Mouse (Mus musculus) neural tube, embryonic 13.5 days (tissue): ENCODE measurements around the gene Zfp740. TPM values are rescaled to one million over a fixed set of nuclear protein-coding genes. Genes with fewer than 3 reads are reported as not detected.

Experiments used
- ATAC-seq: fragments of 200-750 bp; cut with Nextera tagmentation; 2 replicates; pipeline ENCODE4 v1.8.0; 2017; ENCODE audit warnings: low read depth, mild to moderate bottlenecking, moderate TSS enrichment, moderate library complexity
- H3K27ac ChIP-seq: fragments of 300-500 bp; sonication (generic); replicated peaks from 2 replicates; pipeline ENCODE4 v1.5.1; 2015; ENCODE audit warnings: moderate library complexity, mild to moderate bottlenecking, inconsistent platforms
- H3K27me3 ChIP-seq: fragments of 300-500 bp; sonication (generic); 2 replicates; pipeline ENCODE4 v1.6.1; 2015; ENCODE audit warnings: mild to moderate bottlenecking, inconsistent platforms
- H3K36me3 ChIP-seq: fragments of 300-500 bp; sonication (generic); 2 replicates; pipeline ENCODE4 v1.6.1; 2015; ENCODE audit warnings: mild to moderate bottlenecking, inconsistent platforms
- H3K4me1 ChIP-seq: fragments of 300-500 bp; sonication (generic); replicated peaks from 2 replicates; pipeline ENCODE4 v1.6.1; 2015; ENCODE audit warnings: inconsistent platforms
- H3K4me2 ChIP-seq: fragments of 300-500 bp; sonication (generic); 2 replicates; pipeline ENCODE4 v1.6.1; 2015; ENCODE audit warnings: inconsistent platforms, mild to moderate bottlenecking, moderate library complexity
- H3K4me3 ChIP-seq: fragments of 300-500 bp; sonication (generic); 2 replicates; pipeline ENCODE4 v1.5.1; 2015; ENCODE audit warnings: mild to moderate bottlenecking, inconsistent platforms
- H3K9ac ChIP-seq: fragments of 300-500 bp; sonication (generic); 2 replicates; pipeline ENCODE4 v1.6.1; 2015; ENCODE audit warnings: moderate library complexity, mild to moderate bottlenecking, inconsistent platforms
- H3K9me3 ChIP-seq: fragments of 300-500 bp; sonication (generic); 2 replicates; pipeline ENCODE4 v1.6.1; 2016; ENCODE audit warnings: inconsistent platforms
- WGBS: fragments of 180-500 bp; shearing (Covaris S2); methylation state at CpG from one replicate; pipeline ENCODE4 v1.1.7; 2015; 5-methylcytosine and 5-hydroxymethylcytosine counted together
- polyA plus RNA-seq: library from polyadenylated mRNA; unstranded; fragments of >200 nt; fragmentation: Nextera tagmentation; extraction: Ambion mirVana; gene quantifications from 2 replicates; pipeline ENCODE4 v1.2.1, GENCODE M21; 2015

Zfp740 gene
- polyA plus RNA-seq, 1 experiment from 2014 or later, result 64.8 TPM

DNA sequence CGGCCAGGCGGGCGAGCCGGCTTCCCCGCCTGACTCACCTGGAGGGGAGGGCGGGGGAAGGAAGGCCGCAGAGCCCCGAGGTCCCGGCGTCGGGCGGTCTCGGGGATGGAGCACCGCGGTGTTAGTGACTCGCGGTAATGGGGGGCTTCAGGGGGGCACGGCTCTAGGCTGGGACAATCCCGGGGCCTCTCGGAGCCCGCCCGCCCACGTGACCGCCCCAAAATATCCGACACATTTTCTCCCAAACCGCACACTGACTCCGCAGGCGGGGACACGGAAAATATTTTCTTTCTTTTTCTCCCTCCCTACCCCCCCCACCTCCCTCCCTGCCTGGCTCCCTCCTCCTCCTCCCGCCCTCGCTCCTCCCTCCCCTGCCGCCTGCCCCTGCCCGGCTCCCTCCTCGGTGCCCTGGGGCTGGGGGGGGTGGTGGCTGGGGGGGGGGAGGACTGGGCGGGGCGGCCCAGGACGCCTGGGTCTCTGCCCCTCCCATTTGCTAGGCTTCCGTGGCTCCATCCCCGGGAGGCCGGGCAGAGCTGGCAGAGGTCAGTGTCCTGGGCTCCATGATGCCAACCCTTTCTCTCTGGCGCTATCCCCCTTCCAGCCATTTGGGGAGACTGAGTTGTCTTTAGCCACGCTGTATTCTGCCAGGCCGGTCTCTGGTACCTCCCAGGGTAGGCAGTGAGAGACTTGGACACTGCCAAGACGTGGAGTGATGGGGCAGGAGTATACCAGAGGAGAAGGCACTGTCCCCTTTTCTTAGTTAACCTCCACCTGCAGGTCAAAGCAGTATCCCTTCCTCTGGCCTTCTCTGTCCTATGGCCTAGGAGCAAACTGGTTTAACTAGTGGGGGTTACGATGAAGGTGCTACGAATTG lies 54.4 kb downstream of the Zfp740 start, which contains the start of gene Rarg:
TSS of gene Rarg (minus strand) at position 316 of the 874 bp plus-strand sequence.
- peak; percentile 44 for ATAC-seq
- H3K36me3 ChIP-seq, result no peaks in the 10 kb centered on the region
- peaks cover 52% of the 10 kb centered on the region for H3K27me3 ChIP-seq
- no peaks in the 10 kb centered on the region for H3K9me3 ChIP-seq
- H3K4me3 ChIP-seq, result peak within 1 kb of the TSS; percentile 53
- under 1% methylated on average over 38 of the region's 46 CpGs for WGBS
- H3K4me2 ChIP-seq, result peak within 1 kb of the TSS; percentile 91
- H3K4me1 ChIP-seq, result peaks cover 29% of the 10 kb centered on the region
- H3K27ac ChIP-seq, result peak within 1 kb of the TSS; percentile 57
- H3K9ac ChIP-seq, result peak within 1 kb of the TSS; percentile 78

DNA sequence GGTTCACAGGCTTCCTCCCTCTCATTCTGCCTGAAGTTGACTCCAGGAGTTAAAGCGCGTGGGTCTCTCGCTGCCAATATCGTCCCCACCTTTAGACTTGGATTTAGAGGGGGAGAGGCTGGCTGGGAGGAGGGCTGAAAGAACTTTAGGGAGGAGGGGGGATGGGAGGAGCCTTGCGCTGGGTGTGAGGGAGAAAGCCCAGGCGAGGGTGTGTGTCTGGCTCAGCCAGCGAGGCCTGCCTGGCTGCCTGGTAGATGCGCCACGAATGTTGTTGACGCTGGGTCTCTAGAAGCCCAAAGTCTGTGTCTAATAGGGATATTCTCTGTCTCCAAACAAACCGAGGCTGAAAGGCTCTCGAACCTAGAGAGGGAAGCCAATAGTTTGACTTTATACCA lies 55.0 kb downstream of the Zfp740 start:
- peaks cover 58% of the 10 kb centered on the region for H3K27me3 ChIP-seq
- 6% methylated on average over 12 of the region's 12 CpGs for WGBS
- H3K4me1 ChIP-seq, result peaks cover 29% of the 10 kb centered on the region
- H3K36me3 ChIP-seq, result no peaks in the 10 kb centered on the region
- 0 out of 2 replicates have a peak overlapping the region, but pooled peaks have one; percentile 23 for H3K27ac ChIP-seq
- peak overlapping the region; percentile 53 for H3K4me3 ChIP-seq
- H3K4me2 ChIP-seq, result peak overlapping the region; percentile 91
- 0 out of 2 replicates have a peak, but pooled peaks have one; percentile 13 for ATAC-seq
- no peaks in the 10 kb centered on the region for H3K9me3 ChIP-seq
- H3K9ac ChIP-seq, result no peak overlapping the region

DNA sequence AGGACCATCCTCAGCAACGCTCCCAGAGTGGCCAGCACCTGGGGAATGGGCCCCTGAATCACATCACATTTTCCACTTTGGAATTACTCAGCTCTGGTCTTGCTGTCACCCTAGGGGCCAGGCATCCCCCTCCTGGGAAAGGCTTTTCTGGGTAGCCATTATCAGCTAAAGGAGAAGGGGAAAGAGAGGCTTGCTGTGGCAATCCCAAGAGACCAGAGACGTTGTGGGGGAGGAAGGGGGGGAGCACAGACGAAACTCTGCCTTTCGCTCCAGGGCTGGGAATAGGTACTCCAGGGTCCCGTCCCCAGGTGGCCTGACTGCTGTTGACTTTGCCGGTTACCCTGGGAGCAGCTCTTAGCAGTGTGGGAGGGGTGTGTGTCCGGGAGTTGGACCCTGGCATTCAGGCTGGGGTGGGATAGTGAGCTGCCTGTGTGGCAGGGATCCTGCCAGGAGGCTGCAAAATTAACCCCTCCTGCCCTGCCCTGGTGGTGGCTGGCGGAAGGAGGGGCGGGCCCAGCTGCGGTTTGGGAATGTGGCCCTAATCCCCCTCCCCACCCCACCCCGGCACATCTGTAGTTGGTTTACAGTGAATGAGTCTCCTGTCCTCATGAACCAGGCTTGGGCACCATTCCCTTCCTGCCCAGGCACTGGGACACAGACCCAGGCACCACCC lies 55.7 kb downstream of the Zfp740 start:
- peak overlapping the region; percentile 91 for H3K4me2 ChIP-seq
- 12% methylated on average over 11 of the region's 11 CpGs for WGBS
- H3K27me3 ChIP-seq, result peaks cover 60% of the 10 kb centered on the region
- H3K9ac ChIP-seq, result 0 out of 2 replicates have a peak overlapping the region, but pooled peaks have one; percentile 5
- H3K36me3 ChIP-seq, result no peaks in the 10 kb centered on the region
- H3K4me1 ChIP-seq, result peaks cover 29% of the 10 kb centered on the region
- no peak overlapping the region for H3K4me3 ChIP-seq
- no peak for ATAC-seq
- H3K9me3 ChIP-seq, result no peaks in the 10 kb centered on the region
- no peak overlapping the region for H3K27ac ChIP-seq

- no peak overlapping the region for H3K4me3 ChIP-seq
- H3K9me3 ChIP-seq, result no peaks in the 10 kb centered on the region
- H3K4me1 ChIP-seq, result peaks cover 16% of the 10 kb centered on the region
- H3K27ac ChIP-seq, result no peak overlapping the region
- no peak for ATAC-seq
- no peak overlapping the region for H3K9ac ChIP-seq
- no peak overlapping the region for H3K4me2 ChIP-seq
- no peaks in the 10 kb centered on the region for H3K36me3 ChIP-seq
- H3K27me3 ChIP-seq, result peaks cover 34% of the 10 kb centered on the region
- 54% methylated on average over 7 of the region's 7 CpGs for WGBS
These were observed 59.5 kb downstream of the Zfp740 start for GRCm38 (mm10) chr15:102262582-102262981.

DNA sequence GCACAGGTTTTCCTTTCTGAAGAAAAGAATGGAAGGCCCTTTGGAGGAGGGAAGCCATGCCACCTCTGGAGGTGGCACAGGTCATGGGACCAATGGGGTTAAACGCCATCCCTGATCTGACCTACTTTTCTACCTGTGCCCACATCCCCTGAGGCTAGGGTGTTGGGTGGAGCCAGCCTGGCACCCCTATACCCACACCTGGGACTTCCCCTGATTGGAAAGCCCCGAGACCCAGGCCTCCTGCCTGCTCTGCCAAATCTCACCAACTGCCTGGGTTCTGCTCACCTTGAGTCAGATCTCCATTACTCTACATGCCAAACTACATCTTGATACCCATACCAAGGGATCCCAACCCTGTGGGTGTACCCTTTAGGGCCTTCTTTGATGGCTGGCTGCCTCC lies 60.0 kb downstream of the Zfp740 start:
- Histone ChIP-seq H3K9ac (no peak overlapping the region), H3K4me1 (peaks cover 12% of the 10 kb centered on the region), H3K4me3 (no peak overlapping the region), H3K27me3 (peaks cover 30% of the 10 kb centered on the region), H3K9me3 (no peaks in the 10 kb centered on the region), H3K4me2 (no peak overlapping the region), H3K27ac (no peak overlapping the region), H3K36me3 (no peaks in the 10 kb centered on the region)
- no peak for ATAC-seq
- 76% methylated on average over 2 of the region's 2 CpGs for WGBS

Other genes starting within 250 kb of the Zfp740 start
- gene Krt78, start 249.0 kb upstream of the Zfp740 start, polyA plus RNA-seq, result not detected in 2 replicates
- gene Krt8, start 198.8 kb upstream of the Zfp740 start, polyA plus RNA-seq, result 0.82 and 4.3 TPM in 2 replicates
- 1.4 and 3.8 TPM in 2 replicates for gene Krt18, start 175.1 kb upstream of the Zfp740 start, polyA plus RNA-seq
- gene Eif4b, start 129.5 kb upstream of the Zfp740 start, polyA plus RNA-seq, result 81.2 and 90.3 TPM in 2 replicates
- 10.5 and 15.9 TPM in 2 replicates for gene Tns2, start 102.8 kb upstream of the Zfp740 start, polyA plus RNA-seq
- 54.1 and 55.9 TPM in 2 replicates for gene Spryd3, start 67.0 kb upstream of the Zfp740 start, polyA plus RNA-seq
- gene Igfbp6, start 58.9 kb upstream of the Zfp740 start, polyA plus RNA-seq, result 0.36 and 1.2 TPM in 2 replicates
- gene Soat2, start 52.7 kb upstream of the Zfp740 start, polyA plus RNA-seq, result 0.11 TPM in 1 of 2 replicates, not detected in the other
- gene Csad, start 1.5 kb downstream of the Zfp740 start, polyA plus RNA-seq, result 35.9 and 38.8 TPM in 2 replicates
- gene Itgb7, start 28.7 kb downstream of the Zfp740 start, polyA plus RNA-seq, result 0.30 and 1.7 TPM in 2 replicates
- 8.5 and 12.5 TPM in 2 replicates for gene Rarg, start 54.3 kb downstream of the Zfp740 start, polyA plus RNA-seq
- 0.14 TPM in 1 of 2 replicates, not detected in the other for gene Gm9918, start 67.3 kb downstream of the Zfp740 start, polyA plus RNA-seq
- 52.0 and 54.0 TPM in 2 replicates for gene Mfsd5, start 76.2 kb downstream of the Zfp740 start, polyA plus RNA-seq
- 5.6 and 7.5 TPM in 2 replicates for gene Espl1, start 93.0 kb downstream of the Zfp740 start, polyA plus RNA-seq
- 438 and 480 TPM in 2 replicates for gene Pfdn5, start 122.9 kb downstream of the Zfp740 start, polyA plus RNA-seq
- 74.0 and 82.6 TPM in 2 replicates for gene Myg1, start 128.5 kb downstream of the Zfp740 start, polyA plus RNA-seq
- 31.3 and 36.8 TPM in 2 replicates for gene Aaas, start 147.5 kb downstream of the Zfp740 start, polyA plus RNA-seq
- 0.47 and 0.69 TPM in 2 replicates for gene Sp7, start 163.9 kb downstream of the Zfp740 start, polyA plus RNA-seq
- 4.3 and 6.0 TPM in 2 replicates for gene Sp1, start 202.9 kb downstream of the Zfp740 start, polyA plus RNA-seq
- gene Amhr2, start 242.1 kb downstream of the Zfp740 start, polyA plus RNA-seq, result 0.13 and 0.76 TPM in 2 replicates